ENCODE assay signal across 11 mouse cellular contexts in the genomic region with DNA sequence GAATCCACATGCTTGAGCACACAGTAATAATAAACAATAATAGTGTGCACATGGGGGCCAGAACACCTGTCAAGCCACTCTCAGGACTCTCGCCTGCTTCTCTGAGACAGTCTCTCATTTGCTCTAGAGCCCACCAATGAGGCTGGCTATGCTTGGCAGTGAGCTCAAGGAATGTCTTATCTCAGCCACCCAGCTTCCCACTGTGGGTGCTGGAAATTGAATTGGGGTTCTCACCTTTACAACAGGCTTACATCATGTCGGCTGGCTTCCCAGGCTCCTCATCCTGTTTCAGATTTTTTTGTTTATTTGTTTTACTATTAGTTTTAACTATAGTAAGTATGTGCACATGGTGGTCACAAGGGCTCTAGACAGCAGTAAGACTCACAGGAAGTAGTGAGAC.
"Had no signal": no experiment of that assay in that cellular context is flagged by ENCODE, and none has a peak within 500 bp of the region (broad histone marks: within the 10 kb centered on the region; RNA-seq: fewer than 3 reads in every experiment).

No protein-coding gene starts in this region.

- H3K4me1 ChIP-seq: stomach, embryonic 15.5 days had no signal

- H3K9me3 ChIP-seq: neural tube, embryonic 13.5 days; neural tube, embryonic 15.5 days; stomach, embryonic 15.5 days had no signal

- DNase-seq: retina, postnatal 1 day; right cerebral cortex, adult 18-20 months; right cerebral cortex, postnatal 14 days; right cerebral cortex, postnatal 25 days; right cerebral cortex, postnatal 4 days; spleen, adult 18-20 months; thymus, adult 18-20 months had no signal

- H3K9ac ChIP-seq: neural tube, embryonic 13.5 days; neural tube, embryonic 15.5 days; stomach, embryonic 15.5 days had no signal

- H3K4me2 ChIP-seq: neural tube, embryonic 13.5 days; neural tube, embryonic 15.5 days; stomach, embryonic 15.5 days had no signal

- H3K4me3 ChIP-seq: neural tube, embryonic 13.5 days; neural tube, embryonic 15.5 days; stomach, embryonic 15.5 days had no signal

- H3K27me3 ChIP-seq: neural tube, embryonic 13.5 days; neural tube, embryonic 15.5 days; stomach, embryonic 15.5 days had no signal

- H3K27ac ChIP-seq: neural tube, embryonic 13.5 days; neural tube, embryonic 15.5 days; stomach, embryonic 15.5 days; stomach, postnatal 0 days had no signal
